Mouse (Mus musculus) ES-E14 (cell line): Measurements from ENCODE around the gene 5730596B20Rik. TPM values are rescaled to one million over a fixed set of nuclear protein-coding genes. Genes with fewer than 3 reads are reported as not detected.

Experiments
- DNase-seq: peaks from one replicate; pipeline ENCODE4 v3.0.0-alpha.2; 2013; ENCODE audit warnings: low read depth, low spot score
- H3K27ac ChIP-seq: 2 replicates; pipeline ENCODE4 v1.5.1; 2012; ENCODE audit warnings: low read depth, mild to moderate bottlenecking, low read length, moderate library complexity, mixed read lengths; ENCODE audit not compliant: poor library complexity, insufficient read depth, severe bottlenecking
- H3K36me3 ChIP-seq: 2 replicates; pipeline ENCODE4 v1.6.1; 2012; ENCODE audit warnings: mild to moderate bottlenecking, low read length, moderate library complexity, mixed read lengths; ENCODE audit not compliant: control insufficient read depth, poor library complexity, insufficient read depth, severe bottlenecking
- H3K4me1 ChIP-seq, 2 experiments: fragments of 150-350 bp in 1 of 2; sonication (generic) in 1 of 2; 2 replicates each; pipeline ENCODE4 v1.6.1; 2012; ENCODE audit warnings: low read length in 2 of 2, mild to moderate bottlenecking in 1 of 2, mixed read lengths in 1 of 2; ENCODE audit not compliant: control insufficient read depth in 2 of 2, insufficient read depth in 2 of 2, poor library complexity in 1 of 2
- H3K4me3 ChIP-seq, 2 experiments: fragments of 150-350 bp in 1 of 2; sonication (generic) in 1 of 2; 2 replicates each; pipeline ENCODE4 v1.5.1; 2012; ENCODE audit warnings: low read length in 2 of 2, low read depth in 1 of 2, mild to moderate bottlenecking in 1 of 2, mixed read lengths in 1 of 2; ENCODE audit not compliant: insufficient read depth in 1 of 2, poor library complexity in 1 of 2, severe bottlenecking in 1 of 2
- H3K9ac ChIP-seq: 2 replicates; pipeline ENCODE4 v1.6.1; 2012; ENCODE audit warnings: low read depth, mild to moderate bottlenecking, low read length, mixed read lengths; ENCODE audit not compliant: poor library complexity, insufficient read depth, severe bottlenecking
- H3K9me3 ChIP-seq: fragments of 150-350 bp; sonication (generic); 2 replicates; pipeline ENCODE4 v1.6.1; 2012; ENCODE audit warnings: low read depth, mild to moderate bottlenecking, low read length; ENCODE audit not compliant: control insufficient read depth, insufficient read depth
- CHD2 ChIP-seq: IDR thresholded peaks from 2 replicates; pipeline ENCODE4 v1.6.1; 2014; ENCODE audit warnings: mild to moderate bottlenecking, low read depth, low read length, inconsistent platforms
- HCFC1 ChIP-seq: IDR thresholded peaks from 2 replicates; pipeline ENCODE4 v1.6.1; 2012; ENCODE audit warnings: low read length, inconsistent platforms, borderline replicate concordance; ENCODE audit not compliant: insufficient read depth
- MAFK ChIP-seq: IDR thresholded peaks from 2 replicates; pipeline ENCODE4 v1.6.1; 2014; ENCODE audit warnings: mild to moderate bottlenecking, low read depth, low read length, inconsistent platforms; ENCODE audit not compliant: insufficient read depth
- ZC3H11A ChIP-seq: IDR thresholded peaks from 2 replicates; pipeline ENCODE4 v1.6.1; 2012; ENCODE audit warnings: low read depth, mild to moderate bottlenecking, inconsistent platforms, low read length, borderline replicate concordance
- ZNF384 ChIP-seq: IDR thresholded peaks from 2 replicates; pipeline ENCODE4 v1.6.1; 2012; ENCODE audit warnings: low read depth, low read length, inconsistent platforms
- in situ Hi-C, 2 experiments: fragments of 600-800 bp; cut with MboI; formaldehyde crosslinking; loops; one replicate each; pipeline ENCODE4 v1.15.1; 2025; ENCODE audit warnings: low sequenced_read_pairs in 2 of 2, inconsistent platforms in 1 of 2; ENCODE audit not compliant: unreplicated experiment in 2 of 2
- total RNA-seq: library from RNA; depleted of rRNA; stranded (reverse); fragments of 300-350 nt; gene quantifications from 2 replicates; pipeline ENCODE4 v1.2.3, GENCODE M21; 2012

5730596B20Rik gene
- total RNA-seq, 1 experiment: 0.18 TPM

DNA sequence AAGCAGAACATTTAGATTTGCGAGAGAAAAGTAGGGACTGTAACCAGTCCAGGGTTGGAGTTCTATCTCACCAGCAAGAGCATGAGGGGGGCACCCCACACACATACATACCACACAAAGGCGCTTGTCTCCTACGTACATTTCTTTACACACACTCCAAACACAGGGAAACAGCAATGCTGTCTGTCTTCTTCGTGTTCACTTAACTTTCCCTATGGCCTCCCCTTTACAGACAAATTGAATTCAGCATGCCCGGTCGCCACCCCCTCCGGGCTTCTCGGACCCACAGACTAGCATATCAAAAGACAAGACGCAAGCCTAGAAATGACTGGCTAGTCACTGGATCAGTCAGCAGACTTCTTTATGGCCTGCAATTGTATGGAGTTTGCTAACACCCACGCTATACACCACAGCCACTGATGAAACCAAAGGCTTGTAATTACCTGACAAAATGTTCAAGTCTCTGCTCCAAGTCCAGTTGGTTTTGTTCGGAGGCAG lies 3.0 kb downstream of the 5730596B20Rik start:
- TF ChIP-seq CHD2 (no peak), HCFC1 (no peak), ZNF384 (no peak), MAFK (no peak), ZC3H11A (no peak)
- Histone ChIP-seq H3K9ac (no peak overlapping the region), H3K4me1 (peaks cover 0 to 2% of the 10 kb centered on the region in 2 experiments; a peak in 2 of 4 replicates), H3K36me3 (no peaks in the 10 kb centered on the region), H3K9me3 (no peaks in the 10 kb centered on the region), H3K4me3 (no peak overlapping the region), H3K27ac (no peak overlapping the region)
- in situ Hi-C loops: no loop called here
- no peak for DNase-seq

GRCm38 (mm10) chr6:52180726-52181125 lies 3.4 kb downstream of the 5730596B20Rik start:
- DNase-seq: no peak
- TF ChIP-seq ZNF384 (no peak), ZC3H11A (no peak), CHD2 (no peak), HCFC1 (no peak), MAFK (no peak)
- Histone ChIP-seq H3K4me3 (no peak overlapping the region), H3K4me1 (peaks cover 0 to 2% of the 10 kb centered on the region in 2 experiments; a peak in 2 of 4 replicates), H3K9ac (no peak overlapping the region), H3K27ac (no peak overlapping the region), H3K9me3 (no peaks in the 10 kb centered on the region), H3K36me3 (no peaks in the 10 kb centered on the region)
- in situ Hi-C loops: no loop called here

DNA sequence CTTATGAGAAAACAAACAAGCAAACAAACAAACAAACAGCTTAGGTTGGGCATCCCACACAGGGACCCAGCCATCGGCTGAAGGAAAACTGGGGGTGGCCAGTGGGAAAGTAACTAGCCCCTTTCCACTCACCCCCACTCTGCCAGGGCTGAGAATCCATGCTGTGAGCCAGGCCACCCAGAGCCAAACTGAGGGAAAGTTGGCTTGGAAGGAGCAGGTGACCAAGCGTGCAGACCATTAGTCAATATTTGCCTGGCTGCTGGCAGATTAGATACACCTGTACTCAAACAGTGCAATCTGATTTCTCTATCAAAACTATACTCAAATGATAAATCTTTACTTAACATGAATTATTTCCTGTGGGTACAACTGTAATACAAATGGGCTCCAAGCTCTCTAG lies 4.7 kb downstream of the 5730596B20Rik start:
- H3K4me1 ChIP-seq: no peaks in the 10 kb centered on the region; a peak in 2 of 4 replicates
- H3K9ac ChIP-seq: no peak overlapping the region
- in situ Hi-C loops: no loop called here
- DNase-seq: no peak
- no peaks in the 10 kb centered on the region for H3K36me3 ChIP-seq
- no peak overlapping the region for H3K4me3 ChIP-seq
- no peaks in the 10 kb centered on the region for H3K9me3 ChIP-seq
- H3K27ac ChIP-seq: no peak overlapping the region
- TF ChIP-seq CHD2: no peak
- no peak for TF ChIP-seq MAFK
- TF ChIP-seq HCFC1: no peak
- TF ChIP-seq ZNF384: no peak
- no peak for TF ChIP-seq ZC3H11A

DNA sequence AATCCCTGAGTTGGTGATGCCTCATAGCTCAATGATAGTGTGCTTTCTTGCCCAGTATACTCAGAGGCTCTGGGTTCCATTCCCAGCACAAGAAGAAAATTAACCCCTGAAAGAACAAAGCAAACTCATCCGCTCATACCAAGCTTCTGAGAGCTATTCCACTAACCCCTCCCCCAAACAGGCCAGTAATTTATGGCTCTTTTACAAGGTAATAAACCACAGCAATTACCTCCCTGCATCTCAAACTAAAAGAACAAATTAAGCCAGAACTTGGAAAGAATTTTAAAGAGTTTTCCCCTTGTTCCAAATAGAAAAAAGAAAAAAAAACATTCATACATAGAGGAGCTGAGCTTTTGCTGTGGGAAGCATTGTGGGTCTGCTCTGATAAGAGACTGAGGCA lies 5.5 kb downstream of the 5730596B20Rik start:
- no peaks in the 10 kb centered on the region; a peak in 1 of 4 replicates for H3K4me1 ChIP-seq
- H3K4me3 ChIP-seq: no peak overlapping the region
- no peak overlapping the region for H3K9ac ChIP-seq
- TF ChIP-seq ZC3H11A (no peak), CHD2 (no peak), HCFC1 (no peak), ZNF384 (no peak), MAFK (no peak)
- H3K36me3 ChIP-seq: no peaks in the 10 kb centered on the region
- H3K9me3 ChIP-seq: no peaks in the 10 kb centered on the region
- in situ Hi-C loops: no loop called here
- DNase-seq: no peak
- H3K27ac ChIP-seq: no peak overlapping the region

GRCm38 (mm10) chr6:52183311-52184080 lies 6.2 kb downstream of the 5730596B20Rik start:
- H3K36me3 ChIP-seq: no peaks in the 10 kb centered on the region
- DNase-seq: no peak
- no peak overlapping the region for H3K9ac ChIP-seq
- no peak for TF ChIP-seq ZNF384
- no peak for TF ChIP-seq HCFC1
- no peak for TF ChIP-seq MAFK
- TF ChIP-seq CHD2: no peak
- TF ChIP-seq ZC3H11A: no peak
- in situ Hi-C loops: no loop called here
- H3K4me3 ChIP-seq: no peak overlapping the region
- no peak overlapping the region for H3K27ac ChIP-seq
- H3K4me1 ChIP-seq: no peaks in the 10 kb centered on the region; a peak in 1 of 4 replicates
- no peaks in the 10 kb centered on the region for H3K9me3 ChIP-seq
